Mouse (Mus musculus) spleen, adult 2 months (tissue): Measurements from ENCODE around the gene Gm5152.

Source experiments
- CTCF ChIP-seq: fragments of 200-500 bp; IDR thresholded peaks from 2 replicates; pipeline ENCODE4 v1.5.1; 2011; ENCODE audit warnings: mild to moderate bottlenecking, inconsistent platforms; ENCODE audit not compliant: insufficient read depth, insufficient read length, insufficient replicate concordance; ENCODE audit errors: extremely low read depth
- POLR2A ChIP-seq: fragments of 200-500 bp; IDR thresholded peaks from 2 replicates; pipeline ENCODE4 v1.6.1; 2011; ENCODE audit warnings: low read depth, low read length, inconsistent platforms

- TF ChIP-seq CTCF: no peak
- TF ChIP-seq POLR2A: no peak
Measured at GRCm38 (mm10) chr5:10196880-10197279, 49.4 kb downstream of the Gm5152 start.
